Mouse (Mus musculus) retina, adult 2 months (tissue): ENCODE results near the gene Hoxd8.

Experiments
- DNase-seq: peaks from one replicate; pipeline ENCODE4 v3.0.0-alpha.2; 2012; ENCODE audit warnings: low read depth, low spot score

The Hoxd8 gene

DNA sequence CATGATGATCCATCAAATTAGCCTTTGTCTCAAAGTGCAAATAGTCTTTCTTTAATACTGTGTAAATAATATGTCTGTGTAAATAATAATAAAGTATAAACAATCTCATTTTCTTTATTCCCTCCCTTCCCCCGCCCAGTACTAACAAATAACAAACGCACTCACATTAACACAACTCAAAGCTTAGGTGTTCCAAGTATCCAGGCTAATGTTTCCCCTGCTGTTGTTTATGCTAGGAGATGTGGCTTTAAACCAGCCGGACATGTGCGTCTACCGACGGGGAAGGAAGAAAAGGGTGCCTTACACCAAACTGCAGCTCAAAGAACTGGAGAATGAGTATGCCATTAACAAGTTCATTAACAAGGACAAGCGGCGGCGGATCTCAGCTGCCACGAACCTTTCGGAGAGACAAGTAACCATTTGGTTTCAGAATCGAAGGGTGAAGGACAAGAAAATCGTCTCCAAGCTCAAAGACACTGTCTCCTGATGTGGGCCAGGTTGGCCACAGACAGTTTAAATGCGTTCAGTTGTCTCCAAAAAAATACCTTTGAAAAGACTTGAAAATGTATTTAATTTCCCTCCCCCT lies 34.7 kb upstream of the Hoxd8 start:
- no peak for DNase-seq

DNA sequence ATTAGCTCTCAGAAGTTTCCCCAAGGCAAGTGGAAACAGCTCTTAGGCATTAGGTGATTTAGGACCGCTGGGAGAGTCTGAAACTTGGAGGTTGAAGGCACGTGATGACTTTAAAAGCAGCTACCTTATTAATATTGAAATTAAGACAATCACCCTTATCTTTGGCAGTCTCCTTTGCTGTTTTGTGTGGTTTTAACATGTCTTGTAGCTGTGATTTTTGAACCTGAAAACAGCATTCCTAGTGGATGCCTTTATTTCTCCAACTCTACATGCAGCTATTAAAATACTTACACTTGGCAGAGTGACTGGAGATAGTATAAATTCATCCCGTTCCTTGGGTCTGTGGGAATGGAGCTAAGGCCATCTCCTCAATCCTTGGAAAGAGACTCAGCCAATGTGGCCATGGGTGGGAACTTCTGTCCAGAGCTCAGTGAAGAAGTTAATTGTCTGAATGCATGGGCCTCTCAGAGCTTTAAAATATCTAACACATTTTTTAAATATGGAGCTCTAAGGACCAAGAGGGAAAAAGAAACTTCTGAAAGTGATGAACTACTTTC lies 33.7 kb upstream of the Hoxd8 start:
- DNase-seq: no peak

GRCm38 (mm10) chr2:74671847-74672246 lies 32.6 kb upstream of the Hoxd8 start:
- no peak for DNase-seq

GRCm38 (mm10) chr2:74672481-74673362 lies 31.7 kb upstream of the Hoxd8 start:
- no peak for DNase-seq

DNA sequence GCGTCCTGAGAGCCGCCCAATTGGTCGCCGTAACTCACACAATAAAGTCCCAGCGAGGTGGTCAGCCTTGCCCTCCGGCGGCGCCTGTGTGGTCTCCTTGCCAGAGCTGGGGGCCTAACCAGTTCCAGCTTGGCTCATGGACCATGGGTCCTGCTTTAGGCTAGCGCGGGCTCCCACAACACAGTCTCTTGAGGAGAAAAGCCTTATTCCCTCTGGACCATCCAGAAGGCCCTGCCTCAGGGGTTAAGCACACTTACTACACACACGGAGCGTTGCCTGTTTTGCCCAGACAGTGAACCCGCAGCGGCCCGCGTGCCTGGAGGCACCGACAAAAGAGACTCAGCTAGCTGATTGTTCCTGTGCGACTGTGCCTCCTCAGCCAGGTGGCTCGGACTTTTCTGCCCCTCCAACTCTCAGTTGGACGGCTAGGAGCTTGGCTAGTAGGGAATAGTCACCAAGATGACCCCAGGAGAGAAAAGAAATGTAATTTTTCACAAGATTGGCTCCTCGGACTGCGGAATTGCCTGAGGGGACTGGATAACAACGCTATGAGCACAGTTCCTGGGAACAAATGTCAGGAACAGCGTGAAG lies 30.5 kb upstream of the Hoxd8 start:
- DNase-seq: no peak

GRCm38 (mm10) chr2:74674881-74675665 lies 29.3 kb upstream of the Hoxd8 start, which contains the start of gene Hoxd12:
Hoxd12 (plus strand) TSS chr2:74675013.
- no peak for DNase-seq

DNA sequence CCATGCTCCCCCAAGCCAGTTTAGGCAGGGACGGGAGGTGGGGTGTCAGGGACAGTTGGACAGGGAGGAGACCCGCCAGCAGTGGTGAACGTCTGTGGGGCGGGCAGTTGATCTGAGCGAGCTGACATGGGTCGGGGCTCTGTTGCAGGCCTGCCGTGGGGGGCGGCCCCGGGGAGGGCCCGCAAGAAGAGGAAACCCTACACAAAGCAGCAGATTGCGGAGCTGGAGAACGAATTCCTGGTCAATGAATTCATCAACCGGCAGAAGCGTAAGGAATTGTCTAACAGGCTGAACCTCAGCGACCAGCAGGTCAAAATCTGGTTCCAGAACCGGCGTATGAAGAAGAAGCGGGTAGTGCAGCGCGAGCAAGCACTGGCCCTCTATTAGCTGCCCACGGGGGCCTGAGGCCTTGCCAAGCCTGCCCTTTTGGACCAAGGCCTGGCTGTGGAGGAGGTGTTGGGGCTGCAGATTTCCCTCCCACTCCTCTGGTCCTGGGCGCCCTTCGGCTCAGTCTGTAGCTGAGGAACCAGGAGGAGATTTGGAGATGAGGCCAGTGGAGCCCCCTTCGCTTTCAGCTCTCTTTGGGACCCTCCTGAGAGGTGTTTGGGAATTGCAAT lies 28.6 kb upstream of the Hoxd8 start:
- DNase-seq: no peak

DNA sequence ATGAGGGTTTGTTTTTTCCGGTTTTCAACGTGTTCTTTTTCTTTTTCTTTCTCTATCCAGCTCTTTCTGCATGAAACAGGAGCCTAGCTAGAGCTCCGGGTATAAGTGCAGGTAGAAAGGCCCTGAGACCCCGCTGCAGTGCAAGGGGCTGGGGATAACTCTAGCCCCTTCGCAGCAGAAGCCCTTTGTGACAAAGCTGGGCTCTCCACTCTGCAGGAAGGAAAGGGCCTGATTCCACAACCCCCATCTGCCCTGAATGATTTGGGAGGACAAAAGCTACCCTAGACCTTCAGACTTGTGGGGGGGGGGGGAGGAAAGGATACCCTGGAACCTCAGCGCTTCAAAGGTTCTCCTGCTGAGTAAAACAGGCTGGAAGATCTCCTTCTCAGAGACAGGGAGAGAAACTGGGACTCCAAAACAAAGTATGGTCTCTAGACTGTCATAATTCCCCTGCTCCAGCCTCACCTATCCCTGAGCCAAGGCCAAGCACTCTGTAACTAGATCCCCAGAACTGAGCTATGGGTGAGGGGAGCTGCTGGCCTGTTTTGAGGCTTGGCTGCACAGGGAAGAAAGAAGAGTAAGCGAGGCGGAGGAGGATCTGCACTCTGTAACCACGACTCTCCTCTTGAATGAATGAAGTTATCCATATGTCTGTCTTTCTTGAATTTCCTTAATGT lies 27.9 kb upstream of the Hoxd8 start:
- no peak for DNase-seq

DNA sequence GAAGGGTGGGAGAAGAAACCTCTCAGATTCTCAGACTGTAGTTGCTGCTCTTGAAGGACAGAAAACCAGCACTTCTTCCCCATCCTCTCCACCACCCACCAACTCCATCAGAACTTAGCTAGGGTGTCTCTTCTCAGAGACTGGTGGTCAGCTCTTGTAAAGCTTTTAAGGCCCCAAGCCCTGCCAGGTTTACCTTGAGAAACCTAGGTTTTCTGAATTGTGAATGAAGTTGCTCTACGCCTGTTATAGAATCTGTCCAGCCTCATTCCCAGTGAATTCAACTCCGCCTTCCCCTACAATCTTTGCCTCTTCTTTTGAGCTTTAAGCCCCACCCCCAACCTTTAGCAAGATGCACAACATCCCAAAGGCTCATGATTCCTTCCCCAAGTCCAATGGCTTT lies 27.3 kb upstream of the Hoxd8 start:
- no peak for DNase-seq

DNA sequence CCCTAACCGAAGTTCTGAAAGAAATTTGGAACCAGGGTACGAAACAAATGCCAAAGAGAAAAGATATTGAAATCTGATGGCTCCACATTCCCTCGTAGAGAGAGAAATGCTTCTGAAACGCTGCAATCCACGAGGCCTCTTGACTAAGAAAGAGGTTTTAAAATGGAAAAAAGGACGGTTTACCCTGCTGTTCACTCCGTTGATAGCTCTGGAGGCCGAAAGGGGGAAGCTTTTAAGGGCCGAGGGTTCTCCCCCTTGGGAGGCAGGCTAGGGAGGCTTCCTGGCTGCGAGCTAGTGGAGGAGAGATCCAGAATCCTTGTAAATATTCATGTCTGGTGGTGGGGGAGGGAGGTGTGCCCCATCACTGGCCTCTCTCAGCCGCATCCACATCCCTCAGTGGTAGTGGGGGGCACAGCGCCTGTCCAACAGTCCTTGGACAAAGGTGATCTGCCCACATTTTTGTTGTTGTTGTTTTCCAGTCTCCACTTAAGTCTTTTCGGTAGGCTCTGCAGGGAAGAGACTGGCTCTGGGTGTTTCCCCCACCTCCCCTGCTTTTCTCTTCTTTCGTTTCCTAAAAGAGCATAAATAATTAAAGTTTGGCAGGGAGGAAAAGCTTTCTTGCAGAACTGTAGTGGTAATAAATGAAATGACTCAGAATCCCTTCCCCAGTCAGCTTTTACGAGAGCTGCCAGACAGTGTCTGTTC lies 25.4 kb upstream of the Hoxd8 start, which contains the start of gene Hoxd11:
TSS of gene Hoxd11 (plus strand) at position 667 of the 705 bp plus-strand sequence.
- DNase-seq: no peak

- no peak for DNase-seq
Measured at GRCm38 (mm10) chr2:74679596-74679971, 24.8 kb upstream of the Hoxd8 start.

DNA sequence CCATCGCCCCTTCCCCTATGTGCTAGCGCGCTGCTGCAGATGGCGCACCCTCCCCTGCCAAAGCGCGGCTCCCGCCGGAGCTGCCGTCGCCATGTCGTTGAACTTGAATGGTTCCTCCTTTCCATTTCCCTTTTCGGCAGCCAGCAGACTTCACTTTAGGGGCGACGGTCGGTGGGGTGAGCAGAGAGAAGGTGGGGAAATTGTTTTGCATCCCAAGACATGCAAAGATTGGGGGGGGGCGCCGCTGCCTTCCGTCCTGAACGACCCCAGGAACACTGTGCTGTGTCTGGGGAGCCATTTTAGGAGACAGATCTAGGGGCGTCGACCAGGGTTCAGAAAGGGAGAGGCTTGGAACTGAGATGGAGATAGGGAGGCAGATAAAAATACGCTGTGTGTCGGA lies 24.4 kb upstream of the Hoxd8 start:
- no peak for DNase-seq

DNA sequence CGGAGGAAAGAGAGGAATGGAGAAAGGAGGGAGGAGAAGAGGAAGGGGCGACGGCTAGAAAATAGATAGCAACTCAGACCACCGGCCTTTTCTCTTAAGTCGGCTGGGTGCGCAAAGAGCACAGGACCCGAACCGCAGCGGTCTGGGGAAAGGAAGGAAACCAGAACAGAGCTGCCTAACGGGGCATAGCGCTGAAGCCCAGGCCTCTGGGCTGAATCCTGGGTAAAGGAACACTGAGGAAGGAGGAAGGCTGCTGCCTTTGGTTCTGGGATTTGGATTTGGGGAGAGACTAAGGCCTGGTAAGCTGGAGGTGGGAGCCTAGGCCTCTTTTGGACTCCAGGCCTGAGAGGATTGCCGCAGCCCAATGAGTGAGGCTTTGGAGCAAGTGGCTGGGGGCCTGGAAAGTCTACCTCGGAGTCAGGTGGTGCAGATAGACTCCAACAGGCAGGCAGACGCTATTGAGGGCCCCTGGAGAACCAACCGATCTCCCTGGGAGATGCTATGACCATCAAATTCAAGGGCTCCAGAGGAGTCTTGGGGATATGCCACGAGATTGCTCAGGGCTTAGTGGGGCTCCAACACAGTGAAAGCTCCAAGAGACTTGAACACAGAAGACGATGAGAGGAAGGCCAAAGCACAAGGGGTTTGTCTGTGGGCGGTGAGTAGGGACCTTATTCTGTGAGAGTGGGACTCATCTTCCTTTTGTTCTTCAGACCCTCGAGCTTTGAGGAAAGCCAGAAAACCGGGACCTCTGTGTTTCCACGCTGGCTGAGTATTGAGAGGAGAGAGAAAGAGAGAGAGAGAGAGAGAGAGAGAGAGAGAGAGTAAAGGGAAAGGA lies 23.6 kb upstream of the Hoxd8 start:
- DNase-seq: no peak

- DNase-seq: no peak
Measured at GRCm38 (mm10) chr2:74681594-74682531, 22.6 kb upstream of the Hoxd8 start.

- DNase-seq: no peak
Measured at GRCm38 (mm10) chr2:74682796-74683195, 21.6 kb upstream of the Hoxd8 start.

DNA sequence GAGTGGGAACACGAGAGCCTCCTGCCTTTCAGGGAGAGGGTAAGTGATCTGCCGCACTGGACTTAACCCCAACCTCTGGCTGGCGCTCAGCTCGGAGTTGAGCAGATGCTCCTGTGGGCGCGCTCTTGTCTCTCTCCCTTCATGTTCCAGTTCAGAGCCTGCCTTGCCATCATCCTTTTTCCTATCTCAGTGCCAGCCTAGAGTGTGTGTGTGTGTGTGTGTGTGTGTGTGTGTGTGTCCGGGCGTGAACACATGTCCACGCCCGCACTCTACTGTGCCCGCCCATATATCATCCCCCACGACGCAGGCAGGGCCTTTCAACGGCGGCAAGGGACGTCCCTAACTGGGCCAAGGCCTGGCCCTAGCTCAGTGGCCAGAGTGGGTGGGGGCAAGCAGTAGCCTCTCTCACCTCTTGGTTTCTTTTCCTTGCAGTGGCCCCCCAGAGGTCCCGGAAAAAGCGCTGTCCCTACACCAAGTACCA lies 20.9 kb upstream of the Hoxd8 start:
- DNase-seq: no peak

- DNase-seq: no peak
Measured at GRCm38 (mm10) chr2:74684106-74684505, 20.3 kb upstream of the Hoxd8 start.
